Mouse (Mus musculus) neural tube, embryonic 12.5 days (tissue): Measurements from ENCODE around the gene Elmod3. TPM values are rescaled to one million over a fixed set of nuclear protein-coding genes. Genes with fewer than 3 reads are reported as not detected.
A peak's percentile ranks its signal among the peaks of the same experiment; 100 is the strongest.

Source experiments
- ATAC-seq: fragments of 200-750 bp; cut with Nextera tagmentation; 2 replicates; pipeline ENCODE4 v1.8.0; 2017; ENCODE audit warnings: low read depth, mild to moderate bottlenecking, moderate TSS enrichment, moderate library complexity; ENCODE audit not compliant: low FRiP score
- H3K27ac ChIP-seq: fragments of 300-500 bp; sonication (generic); 2 replicates; pipeline ENCODE4 v1.5.1; 2016
- H3K27me3 ChIP-seq: fragments of 300-500 bp; sonication (generic); replicated peaks from 2 replicates; pipeline ENCODE4 v1.6.1; 2016; ENCODE audit warnings: mild to moderate bottlenecking
- H3K36me3 ChIP-seq: fragments of 300-500 bp; sonication (generic); 2 replicates; pipeline ENCODE4 v1.6.1; 2016; ENCODE audit warnings: mild to moderate bottlenecking
- H3K4me1 ChIP-seq: fragments of 300-500 bp; sonication (generic); 2 replicates; pipeline ENCODE4 v1.6.1; 2016
- H3K4me2 ChIP-seq: fragments of 300-500 bp; sonication (generic); replicated peaks from 2 replicates; pipeline ENCODE4 v1.6.1; 2016; ENCODE audit warnings: mild to moderate bottlenecking
- H3K4me3 ChIP-seq: fragments of 300-500 bp; sonication (generic); 2 replicates; pipeline ENCODE4 v1.5.1; 2016
- H3K9ac ChIP-seq: fragments of 300-500 bp; sonication (generic); 2 replicates; pipeline ENCODE4 v1.6.1; 2016; ENCODE audit warnings: mild to moderate bottlenecking
- H3K9me3 ChIP-seq: fragments of 300-500 bp; sonication (generic); 2 replicates; pipeline ENCODE4 v1.6.1; 2016; ENCODE audit warnings: mild to moderate bottlenecking
- whole genome bisulfite sequencing: fragments of 180-500 bp; shearing (Covaris S2); methylation state at CpG from one replicate; pipeline ENCODE4 v1.1.7; 2016; 5-methylcytosine and 5-hydroxymethylcytosine counted together
- polyA plus RNA-seq: library from polyadenylated mRNA; unstranded; fragments of >200 nt; fragmentation: Nextera tagmentation; extraction: Ambion mirVana; gene quantifications from 2 replicates; pipeline ENCODE4 v1.2.1, GENCODE M21; 2016

Gene Elmod3
- polyA plus RNA-seq, 1 experiment from 2014 or later = 17.2 TPM

DNA sequence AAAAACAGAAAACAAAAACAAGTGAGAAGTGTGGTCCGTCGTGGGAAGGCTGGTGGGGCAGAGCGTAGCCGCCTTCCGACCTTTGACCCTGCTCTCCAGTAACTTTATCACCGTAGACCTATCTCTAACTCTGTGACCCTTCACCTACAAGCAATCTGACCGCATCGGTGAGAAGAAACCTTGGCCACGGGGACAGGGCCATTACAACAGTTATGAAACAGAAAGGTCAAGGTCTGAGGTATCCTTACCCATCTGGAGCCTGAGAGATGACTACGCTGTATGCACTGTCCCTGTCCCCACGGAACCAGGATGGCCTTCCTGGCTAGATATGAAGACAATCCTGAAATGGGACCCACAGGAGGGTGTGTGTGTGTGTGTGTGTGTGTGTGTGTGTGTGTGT lies 14.1 kb downstream of the Elmod3 start:
- no peak overlapping the region for H3K4me2 ChIP-seq
- H3K9ac ChIP-seq = no peak overlapping the region
- no peaks in the 10 kb centered on the region for H3K9me3 ChIP-seq
- H3K27ac ChIP-seq = no peak overlapping the region
- 84% methylated on average over 11 of the region's 11 CpGs for WGBS
- ATAC-seq = no peak
- H3K36me3 ChIP-seq = peaks cover 10% of the 10 kb centered on the region; the same call in 1 of the 2 replicates
- H3K4me3 ChIP-seq = no peak overlapping the region
- no peaks in the 10 kb centered on the region for H3K4me1 ChIP-seq
- no peaks in the 10 kb centered on the region for H3K27me3 ChIP-seq

DNA sequence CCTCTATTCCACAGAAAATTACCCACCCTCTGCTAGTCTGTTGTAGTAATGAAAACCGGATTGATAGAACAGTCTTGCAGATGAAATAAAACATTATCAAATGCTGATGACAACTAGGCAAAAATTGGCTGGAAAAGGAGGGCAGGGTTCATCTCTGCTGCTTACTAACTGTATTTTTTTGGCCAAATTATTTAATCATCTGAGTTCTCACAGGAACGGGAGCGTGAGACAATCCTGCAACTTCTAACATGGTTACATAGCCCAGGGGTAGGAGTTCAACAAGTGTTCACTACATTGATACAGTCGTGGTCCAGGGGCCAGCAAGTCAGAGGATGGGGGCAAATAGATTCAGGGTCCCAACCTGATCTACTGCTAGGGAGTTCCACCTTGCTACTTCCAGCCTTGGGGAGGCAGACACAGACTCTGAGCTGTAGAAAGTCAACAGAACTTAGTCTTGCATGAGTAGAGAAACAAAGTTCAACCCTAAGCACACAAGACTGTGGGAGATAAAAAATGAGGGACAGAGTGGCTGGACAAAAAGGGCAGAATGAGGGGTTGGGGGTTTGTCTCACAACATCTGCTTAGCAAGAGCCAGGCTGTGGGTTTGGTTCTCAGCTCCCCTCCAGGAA lies 14.9 kb downstream of the Elmod3 start:
- Histone ChIP-seq H3K9ac (no peak overlapping the region), H3K4me3 (no peak overlapping the region), H3K4me1 (no peaks in the 10 kb centered on the region), H3K27ac (no peak overlapping the region), H3K9me3 (no peaks in the 10 kb centered on the region), H3K27me3 (no peaks in the 10 kb centered on the region), H3K36me3 (peaks cover 16% of the 10 kb centered on the region; the same call in 1 of the 2 replicates), H3K4me2 (no peak overlapping the region)
- ATAC-seq = no peak
- 82% methylated on average over 4 of the region's 4 CpGs for WGBS

DNA sequence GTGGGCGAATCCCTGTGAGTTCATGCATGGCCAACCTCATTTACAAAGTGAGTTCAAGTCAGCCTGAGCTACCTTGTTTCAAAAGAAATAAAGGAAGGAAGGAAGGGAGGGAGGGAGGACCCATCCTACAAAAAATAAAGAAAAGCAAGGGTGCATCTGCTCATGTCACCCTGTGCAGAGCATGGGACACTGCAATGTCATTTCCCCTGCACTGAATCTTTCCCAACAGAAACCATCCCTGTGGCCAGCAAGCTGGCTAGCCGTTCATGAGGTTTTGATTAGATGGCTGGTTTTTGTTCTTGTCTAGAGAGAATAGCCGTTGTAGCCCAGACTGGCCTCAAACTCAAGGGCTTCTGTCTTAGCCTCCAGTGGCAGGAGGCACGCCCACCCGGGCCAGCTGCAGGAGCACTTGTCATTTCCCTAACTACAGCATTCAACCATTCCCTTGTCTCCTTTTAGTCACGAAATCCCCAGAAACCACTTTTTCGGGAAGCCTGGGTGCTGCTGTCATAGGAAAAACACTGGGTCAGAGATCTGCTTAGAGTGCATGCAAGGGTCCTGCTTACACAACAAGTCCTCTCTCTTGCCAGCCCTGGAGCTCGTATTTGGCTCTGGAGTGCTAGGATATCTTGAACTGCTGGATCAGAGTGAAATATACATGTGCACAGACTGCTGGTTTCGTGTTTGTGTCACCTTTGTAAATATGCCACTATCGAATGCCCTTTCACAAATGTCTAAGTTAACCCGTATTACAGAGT lies 16.4 kb downstream of the Elmod3 start:
- Histone ChIP-seq H3K4me3 (no peak overlapping the region), H3K4me1 (no peaks in the 10 kb centered on the region), H3K27ac (no peak overlapping the region), H3K9me3 (no peaks in the 10 kb centered on the region), H3K9ac (no peak overlapping the region), H3K4me2 (no peak overlapping the region), H3K36me3 (peaks cover 21% of the 10 kb centered on the region), H3K27me3 (no peaks in the 10 kb centered on the region)
- no peak for ATAC-seq
- 76% methylated on average over 11 of the region's 11 CpGs for WGBS

DNA sequence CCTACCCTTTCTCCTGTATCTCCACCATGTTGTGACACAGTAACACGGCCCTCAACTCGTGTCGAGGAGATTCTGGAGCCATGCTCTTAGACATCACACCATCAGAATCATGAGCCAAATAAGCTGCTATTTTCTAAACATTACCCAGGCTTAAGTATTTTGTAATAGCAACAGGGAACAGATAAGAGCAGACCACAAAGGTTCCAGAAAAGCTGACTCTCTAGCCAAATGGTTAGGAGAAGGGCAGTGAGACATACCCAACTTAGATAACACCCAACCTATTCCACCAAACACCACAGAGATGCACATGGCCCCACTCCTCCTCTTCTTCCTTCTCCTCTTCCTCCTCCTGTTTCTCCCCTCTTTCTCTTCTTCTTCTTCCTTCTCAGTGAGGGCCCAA lies 22.2 kb downstream of the Elmod3 start:
- H3K4me1 ChIP-seq = no peaks in the 10 kb centered on the region
- peaks cover 29% of the 10 kb centered on the region for H3K36me3 ChIP-seq
- H3K27ac ChIP-seq = no peak overlapping the region
- H3K4me3 ChIP-seq = no peak overlapping the region
- ATAC-seq = no peak
- H3K4me2 ChIP-seq = no peak overlapping the region
- H3K9ac ChIP-seq = no peak overlapping the region
- WGBS = 95% methylated on average over 3 of the region's 3 CpGs
- no peaks in the 10 kb centered on the region for H3K9me3 ChIP-seq
- no peaks in the 10 kb centered on the region for H3K27me3 ChIP-seq

DNA sequence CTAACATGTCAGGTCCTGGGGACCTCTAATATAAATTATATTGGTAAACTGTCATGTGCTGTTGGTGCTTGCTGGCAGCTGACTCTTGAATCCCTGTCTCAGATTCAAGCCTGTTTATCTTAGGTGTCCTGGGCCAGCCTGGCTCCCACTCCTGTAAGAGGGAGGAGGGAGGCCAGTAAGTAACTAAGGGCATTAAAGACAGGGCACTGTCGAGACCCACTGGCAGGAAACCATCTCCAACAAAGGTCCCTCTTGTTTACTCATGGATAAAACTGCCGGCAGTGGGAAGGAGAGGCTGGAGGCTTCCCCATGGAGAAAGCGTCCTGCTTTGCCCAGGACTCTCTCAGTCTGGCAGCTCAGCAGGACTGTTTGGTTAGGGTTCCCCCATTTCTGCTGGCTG lies 26.4 kb downstream of the Elmod3 start:
- no peak for ATAC-seq
- H3K36me3 ChIP-seq = peaks cover 18% of the 10 kb centered on the region; the same call in 1 of the 2 replicates

DNA sequence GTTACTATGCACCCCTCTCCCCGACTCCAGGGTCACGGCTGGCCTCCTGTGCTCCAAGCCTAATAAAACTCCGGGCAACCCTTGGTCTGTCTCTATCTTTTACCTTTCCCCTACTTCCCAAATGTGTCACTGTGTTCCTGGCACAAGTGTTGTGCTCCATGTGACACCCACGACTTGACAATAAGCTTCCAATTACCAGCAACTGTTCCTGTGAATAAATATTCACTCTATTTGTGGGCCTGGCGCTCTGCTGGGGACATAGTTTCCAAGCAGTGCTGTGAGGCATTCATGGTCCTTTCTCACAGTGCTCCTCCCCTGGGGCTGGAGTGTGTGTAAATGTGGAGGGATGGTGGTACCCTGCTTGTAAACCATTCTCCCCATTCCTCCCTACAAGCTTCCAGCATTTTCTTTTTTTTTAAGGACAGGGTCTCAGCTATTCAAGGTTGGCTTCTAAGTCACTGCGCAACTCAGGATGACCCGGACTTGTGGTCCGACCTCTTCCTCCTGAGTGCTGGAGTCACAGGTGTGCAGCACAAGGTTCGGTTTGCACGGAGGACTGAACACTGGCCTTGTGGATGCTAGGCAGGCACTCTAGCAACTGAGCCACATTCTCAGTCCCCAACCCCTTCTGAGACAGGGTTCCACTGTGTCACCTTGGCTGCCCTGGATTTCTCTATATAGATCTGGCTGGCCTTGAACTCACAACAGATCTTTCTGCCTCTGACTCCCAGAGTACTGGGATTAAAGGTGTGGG lies 27.4 kb downstream of the Elmod3 start:
- no peak overlapping the region for H3K4me2 ChIP-seq
- no peaks in the 10 kb centered on the region for H3K4me1 ChIP-seq
- H3K9ac ChIP-seq = no peak overlapping the region
- WGBS = 89% methylated on average over 10 of the region's 10 CpGs
- H3K27ac ChIP-seq = no peak overlapping the region
- peaks cover 18% of the 10 kb centered on the region; the same call in 1 of the 2 replicates for H3K36me3 ChIP-seq
- no peak overlapping the region for H3K4me3 ChIP-seq
- ATAC-seq = no peak
- no peaks in the 10 kb centered on the region for H3K27me3 ChIP-seq
- no peaks in the 10 kb centered on the region for H3K9me3 ChIP-seq

More for the DNA sequence above, 26.4 kb downstream of the Elmod3 start:
- Histone ChIP-seq H3K4me2 (no peak overlapping the region), H3K27me3 (no peaks in the 10 kb centered on the region), H3K9me3 (no peaks in the 10 kb centered on the region), H3K4me3 (no peak overlapping the region), H3K9ac (no peak overlapping the region), H3K4me1 (no peaks in the 10 kb centered on the region), H3K27ac (no peak overlapping the region)
- 58% methylated on average over 3 of the region's 3 CpGs for WGBS

DNA sequence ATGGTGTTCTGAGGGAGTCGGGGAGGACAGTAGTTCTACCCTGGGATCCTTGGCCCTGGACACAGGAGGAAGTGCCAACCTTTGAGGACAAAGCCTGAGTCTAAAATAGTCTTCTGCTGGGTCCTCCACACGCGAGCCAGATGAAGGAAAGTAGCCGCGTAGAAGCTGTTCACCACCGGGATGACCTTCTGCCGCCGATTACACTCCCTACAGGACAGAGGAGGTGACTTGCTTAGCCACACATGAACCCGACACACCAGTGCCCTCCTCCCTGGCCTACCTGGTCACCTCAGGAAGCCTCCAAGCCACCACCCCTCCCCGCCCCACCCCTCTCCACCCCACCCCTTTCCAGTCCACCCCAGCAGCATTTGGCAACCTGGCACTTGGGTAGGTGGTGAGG lies 29.5 kb downstream of the Elmod3 start:
- peaks cover 11% of the 10 kb centered on the region; the same call in 1 of the 2 replicates for H3K36me3 ChIP-seq
- H3K4me2 ChIP-seq = no peak overlapping the region
- 88% methylated on average over 10 of the region's 10 CpGs for WGBS
- H3K4me3 ChIP-seq = no peak overlapping the region
- H3K9ac ChIP-seq = no peak overlapping the region
- no peak for ATAC-seq
- no peaks in the 10 kb centered on the region for H3K9me3 ChIP-seq
- H3K27me3 ChIP-seq = no peaks in the 10 kb centered on the region
- 0 out of 2 replicates have a peak, but pooled peaks cover 3% of the 10 kb centered on the region for H3K4me1 ChIP-seq
- no peak overlapping the region for H3K27ac ChIP-seq

DNA sequence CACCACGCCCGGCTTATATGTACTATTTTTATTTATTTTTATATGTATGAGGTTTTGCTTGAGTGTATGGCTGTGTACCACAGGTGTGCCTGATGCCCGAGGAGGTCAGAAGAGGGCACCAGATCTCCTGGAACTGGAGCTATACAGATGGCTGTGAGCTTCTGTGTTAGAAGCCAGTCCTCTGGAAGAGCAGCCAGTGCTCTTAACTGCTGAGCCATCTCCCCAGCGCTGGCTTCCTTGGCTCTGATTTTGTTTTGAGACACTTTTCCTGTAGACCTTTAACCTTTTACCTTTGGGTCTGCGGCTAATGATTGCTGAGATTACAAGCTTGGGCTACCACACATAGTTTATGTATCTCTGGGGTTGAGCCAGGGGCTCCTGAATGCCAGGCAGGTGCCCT lies 30.7 kb downstream of the Elmod3 start:
- no peaks in the 10 kb centered on the region for H3K27me3 ChIP-seq
- H3K27ac ChIP-seq = no peak overlapping the region
- H3K4me1 ChIP-seq = 0 out of 2 replicates have a peak, but pooled peaks cover 7% of the 10 kb centered on the region
- WGBS = 86% methylated on average over 5 of the region's 5 CpGs
- ATAC-seq = no peak
- no peaks in the 10 kb centered on the region for H3K9me3 ChIP-seq
- no peak overlapping the region for H3K4me3 ChIP-seq
- no peak overlapping the region for H3K4me2 ChIP-seq
- peaks cover 11% of the 10 kb centered on the region; the same call in 1 of the 2 replicates for H3K36me3 ChIP-seq
- no peak overlapping the region for H3K9ac ChIP-seq

DNA sequence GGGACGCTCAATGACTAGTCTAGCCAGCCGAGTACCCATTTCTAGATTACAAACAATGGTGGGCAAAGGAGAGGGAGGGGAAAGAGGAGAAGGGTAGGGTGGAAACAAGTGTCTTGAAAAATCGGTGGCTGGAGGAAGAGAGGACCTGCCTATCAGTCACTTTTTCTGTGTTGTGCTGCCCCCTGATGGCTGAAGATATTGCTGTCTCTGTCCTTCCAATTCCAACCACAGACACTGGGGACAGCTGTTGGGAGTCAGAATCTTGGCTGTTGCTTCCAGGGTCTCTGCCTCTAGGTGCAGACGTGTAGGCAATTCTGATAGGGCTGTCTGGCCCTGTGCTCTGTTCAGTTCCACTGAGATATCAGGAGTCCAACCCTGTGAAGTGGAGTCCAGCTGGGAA lies 32.2 kb downstream of the Elmod3 start:
- 1% methylated on average over 4 of the region's 4 CpGs for WGBS
- Histone ChIP-seq H3K27ac (no peak overlapping the region), H3K9me3 (no peaks in the 10 kb centered on the region), H3K4me1 (0 out of 2 replicates have a peak, but pooled peaks cover 8% of the 10 kb centered on the region), H3K4me3 (no peak overlapping the region), H3K9ac (no peak overlapping the region), H3K27me3 (no peaks in the 10 kb centered on the region), H3K4me2 (0 out of 2 replicates have a peak overlapping the region, but pooled peaks have one; percentile 6), H3K36me3 (peaks cover 11% of the 10 kb centered on the region; the same call in 1 of the 2 replicates)
- peak; percentile 62 for ATAC-seq

DNA sequence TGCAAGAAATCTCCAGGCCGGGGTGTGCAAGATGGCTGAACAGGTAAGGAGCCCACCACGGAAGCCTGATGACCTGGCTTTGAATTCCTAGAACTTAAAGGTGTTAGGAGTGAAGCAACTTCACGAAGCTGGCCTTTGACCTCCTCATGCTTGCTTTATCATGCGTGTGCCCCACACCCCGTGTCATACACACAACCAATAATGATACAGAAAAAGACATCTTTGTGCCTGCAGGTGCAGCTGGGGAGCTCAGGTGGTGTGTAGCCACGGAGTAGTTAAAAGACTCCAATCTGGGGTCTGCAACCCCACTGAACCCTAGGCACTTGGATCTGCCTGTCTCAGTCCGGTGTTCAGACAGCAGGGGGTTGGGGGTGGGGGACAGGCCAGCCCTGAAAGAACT lies 32.7 kb downstream of the Elmod3 start:
- Histone ChIP-seq H3K4me3 (no peak overlapping the region), H3K4me1 (0 out of 2 replicates have a peak, but pooled peaks cover 8% of the 10 kb centered on the region), H3K4me2 (0 out of 2 replicates have a peak overlapping the region, but pooled peaks have one; percentile 6), H3K36me3 (peaks cover 11% of the 10 kb centered on the region; the same call in 1 of the 2 replicates), H3K27me3 (no peaks in the 10 kb centered on the region), H3K9me3 (no peaks in the 10 kb centered on the region), H3K9ac (no peak overlapping the region), H3K27ac (no peak overlapping the region)
- no peak for ATAC-seq
- 79% methylated on average over 7 of the region's 7 CpGs for WGBS

DNA sequence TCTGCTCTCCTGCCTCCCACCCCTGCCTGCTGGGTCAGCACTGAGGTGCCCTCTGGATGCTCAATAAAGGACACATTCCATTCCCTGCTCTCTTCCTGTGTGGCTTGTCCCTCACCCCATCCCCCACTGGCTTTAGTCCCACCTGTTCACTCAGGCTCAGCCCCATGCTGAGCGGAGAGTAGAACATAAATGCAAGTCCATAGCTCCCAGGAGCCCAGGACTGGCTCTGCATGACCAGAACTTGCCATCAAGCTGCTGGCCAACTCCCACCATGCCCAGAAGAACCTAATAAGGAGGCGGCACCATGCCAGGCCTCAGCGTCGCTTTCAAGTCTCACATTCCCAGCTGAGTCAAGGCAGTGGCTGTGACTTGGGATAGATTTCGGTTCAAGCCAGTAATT lies 35.3 kb downstream of the Elmod3 start:
- H3K27me3 ChIP-seq = no peaks in the 10 kb centered on the region
- H3K9ac ChIP-seq = no peak overlapping the region
- no peak for ATAC-seq
- H3K4me3 ChIP-seq = no peak overlapping the region
- H3K27ac ChIP-seq = no peak overlapping the region
- no peaks in the 10 kb centered on the region for H3K9me3 ChIP-seq
- 0 out of 2 replicates have a peak, but pooled peaks cover 8% of the 10 kb centered on the region for H3K4me1 ChIP-seq
- H3K36me3 ChIP-seq = 0 out of 2 replicates have a peak, but pooled peaks cover 1% of the 10 kb centered on the region
- no peak overlapping the region for H3K4me2 ChIP-seq
- WGBS = 67% methylated on average over 5 of the region's 5 CpGs

DNA sequence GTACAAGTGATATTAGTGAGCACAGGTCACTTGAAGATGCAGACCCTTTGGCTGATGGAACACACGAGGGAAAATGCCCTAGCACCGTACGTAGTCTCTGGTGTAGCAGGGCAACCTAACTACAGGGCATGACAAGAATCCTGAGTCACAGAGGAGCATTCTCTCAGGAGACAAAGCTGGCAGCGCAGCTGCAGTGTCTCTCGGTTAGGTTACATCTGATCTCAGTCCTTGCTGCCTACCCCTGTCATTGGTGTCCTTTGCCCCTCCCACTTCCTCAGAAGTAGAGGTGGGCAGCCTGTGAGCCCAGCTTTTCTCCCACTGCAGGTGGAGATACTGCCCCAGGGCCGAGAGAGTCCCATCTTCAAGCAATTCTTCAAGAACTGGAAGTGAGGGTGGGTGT lies 35.7 kb downstream of the Elmod3 start:
- no peak for ATAC-seq
- Histone ChIP-seq H3K4me3 (no peak overlapping the region), H3K27ac (no peak overlapping the region), H3K4me1 (0 out of 2 replicates have a peak, but pooled peaks cover 8% of the 10 kb centered on the region), H3K4me2 (no peak overlapping the region), H3K9me3 (no peaks in the 10 kb centered on the region), H3K9ac (no peak overlapping the region), H3K36me3 (no peaks in the 10 kb centered on the region), H3K27me3 (no peaks in the 10 kb centered on the region)
- 47% methylated on average over 6 of the region's 6 CpGs for WGBS
